Mouse (Mus musculus) midbrain, embryonic 13.5 days (tissue): ENCODE data around the gene Phlda2. TPM values are rescaled to one million over a fixed set of nuclear protein-coding genes. Genes with fewer than 3 reads are reported as not detected.
A peak's percentile ranks its signal among the peaks of the same experiment; 100 is the strongest.
"Not testable (repeated sequence)": the region's sequence is repeated elsewhere in the genome, so short reads cannot be mapped to it uniquely, and the experiment has no call there.

Experiments used
- ATAC-seq: fragments of 200-750 bp; cut with Nextera tagmentation; 2 replicates; pipeline ENCODE4 v1.8.0; 2017; ENCODE audit warnings: mild to moderate bottlenecking, moderate TSS enrichment, moderate library complexity
- H3K27ac ChIP-seq: fragments of 300-500 bp; sonication (generic); 2 replicates; pipeline ENCODE4 v1.5.1; 2015; ENCODE audit warnings: inconsistent platforms, mild to moderate bottlenecking, moderate library complexity
- H3K27me3 ChIP-seq: fragments of 300-500 bp; sonication (generic); 2 replicates; pipeline ENCODE4 v1.6.1; 2015; ENCODE audit warnings: mild to moderate bottlenecking, inconsistent platforms
- H3K36me3 ChIP-seq: fragments of 300-500 bp; sonication (generic); 2 replicates; pipeline ENCODE4 v1.6.1; 2015; ENCODE audit warnings: mild to moderate bottlenecking, inconsistent platforms
- H3K4me1 ChIP-seq: fragments of 300-500 bp; sonication (generic); replicated peaks from 2 replicates; pipeline ENCODE4 v1.6.1; 2015; ENCODE audit warnings: inconsistent platforms
- H3K4me2 ChIP-seq: fragments of 300-500 bp; sonication (generic); replicated peaks from 2 replicates; pipeline ENCODE4 v1.6.1; 2015; ENCODE audit warnings: moderate library complexity, mild to moderate bottlenecking, inconsistent platforms
- H3K4me3 ChIP-seq: fragments of 300-500 bp; sonication (generic); replicated peaks from 2 replicates; pipeline ENCODE4 v1.5.1; 2015; ENCODE audit warnings: mild to moderate bottlenecking, inconsistent platforms
- H3K9ac ChIP-seq: fragments of 300-500 bp; sonication (generic); replicated peaks from 2 replicates; pipeline ENCODE4 v1.6.1; 2015; ENCODE audit warnings: mild to moderate bottlenecking, inconsistent platforms
- H3K9me3 ChIP-seq: fragments of 300-500 bp; sonication (generic); 2 replicates; pipeline ENCODE4 v1.6.1; 2016; ENCODE audit warnings: mild to moderate bottlenecking, inconsistent platforms
- WGBS: fragments of 180-500 bp; shearing (Covaris S2); methylation state at CpG from one replicate; pipeline ENCODE4 v1.1.7; 2015; 5-methylcytosine and 5-hydroxymethylcytosine counted together
- polyA plus RNA-seq: library from polyadenylated mRNA; unstranded; fragments of >200 nt; fragmentation: Nextera tagmentation; extraction: Ambion mirVana; gene quantifications from 2 replicates; pipeline ENCODE4 v1.2.1, GENCODE M21; 2015

The Phlda2 gene
- polyA plus RNA-seq = 0.37 and 0.73 TPM in 2 replicates

GRCm38 (mm10) chr7:143502418-143503200 lies at the start of gene Phlda2:
Gene Phlda2, minus strand, starts transcription at chr7:143503150.
- WGBS = 8% methylated on average over 51 of the region's 51 CpGs

DNA sequence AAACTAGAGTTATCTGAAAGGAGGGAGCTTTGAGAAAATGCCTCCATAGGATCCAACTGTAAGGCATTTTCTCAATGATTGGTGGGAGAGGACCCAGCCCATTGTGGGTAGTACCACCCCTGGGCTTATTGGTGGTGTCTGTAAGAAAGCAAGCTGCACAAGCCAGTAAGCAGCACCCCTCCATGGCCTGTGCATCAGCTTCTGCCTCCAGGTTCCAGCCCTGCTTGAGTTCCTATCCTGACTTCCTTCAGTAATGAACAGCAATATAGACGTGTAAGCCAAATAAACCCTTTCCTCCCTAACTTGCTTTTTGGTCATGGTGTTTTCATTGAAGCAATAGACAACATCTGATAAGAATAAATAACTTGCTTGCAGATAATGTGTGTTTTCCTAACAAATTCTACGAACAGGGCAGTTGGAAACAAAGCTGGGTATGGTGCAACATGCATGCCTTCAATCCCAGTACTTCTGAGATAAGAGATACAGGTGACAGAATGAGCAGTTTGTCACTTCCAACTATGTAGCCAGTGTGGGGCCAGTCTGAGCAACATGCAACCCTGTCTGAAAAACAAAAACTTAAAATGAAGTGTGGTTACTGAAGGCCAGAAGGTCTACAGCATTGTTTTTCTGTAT lies 46.8 kb upstream of the Phlda2 start:
- peak; percentile 4; the same call in 1 of the 2 replicates for ATAC-seq
- Histone ChIP-seq H3K4me3 (peak overlapping the region; percentile 79), H3K36me3 (peaks cover 14% of the 10 kb centered on the region), H3K4me1 (peaks cover 40% of the 10 kb centered on the region), H3K27me3 (no peaks in the 10 kb centered on the region), H3K4me2 (peak overlapping the region; percentile 84), H3K9ac (peak overlapping the region; percentile 68), H3K27ac (peak overlapping the region; percentile 82), H3K9me3 (no peaks in the 10 kb centered on the region)
- WGBS = 42% methylated on average over 2 of the region's 2 CpGs

More at GRCm38 (mm10) chr7:143502418-143503200, at the start of gene Phlda2:
- peak within 1 kb of the TSS; percentile 46; the same call in 1 of the 2 replicates for H3K9ac ChIP-seq
- H3K4me1 ChIP-seq = peaks cover 16% of the 10 kb centered on the region
- H3K36me3 ChIP-seq = no peaks in the 10 kb centered on the region
- peak within 1 kb of the TSS; percentile 37 for H3K4me3 ChIP-seq
- ATAC-seq = 0 out of 2 replicates have a peak, but pooled peaks have one; percentile 19
- no peak within 1 kb of the TSS for H3K27ac ChIP-seq
- peak within 1 kb of the TSS; percentile 56 for H3K4me2 ChIP-seq
- H3K27me3 ChIP-seq = peaks cover 69% of the 10 kb centered on the region
- no peaks in the 10 kb centered on the region for H3K9me3 ChIP-seq

DNA sequence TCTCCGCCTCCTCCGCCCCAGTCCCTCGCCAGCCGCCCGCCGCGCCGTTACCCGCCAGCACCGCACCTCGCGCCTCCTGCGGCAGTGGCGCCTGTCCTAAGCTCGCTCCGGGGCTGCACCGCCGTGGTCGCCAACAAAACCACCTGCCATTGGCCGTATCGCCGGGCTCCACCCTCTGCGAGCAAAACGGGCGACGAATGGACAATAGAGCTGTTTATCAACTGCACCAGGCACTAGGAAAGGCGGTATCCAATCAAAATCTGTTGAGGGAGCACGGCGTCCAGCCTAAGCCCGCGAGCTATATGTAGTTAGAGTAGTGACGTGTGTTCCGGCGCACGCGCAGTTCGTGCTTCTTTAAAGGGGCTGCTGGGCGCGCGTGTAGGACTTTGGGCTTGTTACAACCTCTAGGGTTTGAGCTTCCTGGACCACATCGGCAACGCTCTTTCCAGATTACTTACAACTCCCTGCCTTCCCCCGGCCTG lies 46.1 kb upstream of the Phlda2 start, which contains the start of gene Nap1l4:
Gene Nap1l4, minus strand, starts transcription at position 131 of the 482 bp plus-strand sequence.
- no peaks in the 10 kb centered on the region for H3K9me3 ChIP-seq
- H3K9ac ChIP-seq = peak within 1 kb of the TSS; percentile 80
- H3K4me1 ChIP-seq = peaks cover 43% of the 10 kb centered on the region
- H3K36me3 ChIP-seq = peaks cover 7% of the 10 kb centered on the region
- peak; percentile 100 for ATAC-seq
- WGBS = under 1% methylated on average over 42 of the region's 43 CpGs
- no peaks in the 10 kb centered on the region for H3K27me3 ChIP-seq
- peak within 1 kb of the TSS; percentile 79 for H3K4me3 ChIP-seq
- peak within 1 kb of the TSS; percentile 90 for H3K27ac ChIP-seq
- H3K4me2 ChIP-seq = peak within 1 kb of the TSS; percentile 84

DNA sequence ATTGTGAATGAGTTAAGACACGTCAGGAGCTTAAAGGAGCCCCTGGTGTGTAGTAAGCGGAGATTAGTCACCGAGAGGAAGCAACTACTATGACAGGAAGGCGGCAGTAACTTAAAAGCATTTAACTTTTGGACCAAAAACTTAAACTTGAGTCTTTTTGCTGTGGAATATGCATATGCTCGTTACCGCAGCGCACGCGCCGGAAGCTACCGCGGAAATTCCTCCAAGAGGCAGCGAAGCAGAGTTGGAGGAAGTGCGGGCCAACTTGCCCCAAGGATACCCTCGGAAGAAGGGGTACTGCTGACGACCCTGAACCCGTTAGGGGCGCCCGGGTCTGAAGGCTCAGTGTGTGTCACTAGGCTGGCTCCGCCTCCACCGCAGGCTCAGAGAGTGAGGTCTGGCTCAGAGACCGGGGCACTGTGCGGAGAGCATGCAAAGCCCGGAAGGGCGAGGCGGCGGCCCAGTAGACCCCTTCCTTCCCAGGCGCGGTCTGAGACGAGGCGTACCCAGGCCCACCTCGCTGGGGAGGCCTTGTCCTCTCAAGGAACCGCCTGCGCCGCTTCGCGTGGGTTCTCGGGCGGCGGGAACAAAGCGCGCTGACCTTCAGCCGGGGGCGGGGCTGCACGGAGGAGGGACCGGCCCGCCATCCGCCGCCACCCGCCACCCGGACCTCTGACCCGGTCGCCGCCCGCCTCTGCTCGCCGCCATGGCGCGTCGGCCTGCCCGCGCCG lies 45.4 kb upstream of the Phlda2 start:
- Histone ChIP-seq H3K9me3 (no peaks in the 10 kb centered on the region), H3K9ac (peak overlapping the region; percentile 80), H3K4me2 (peak overlapping the region; percentile 84), H3K4me3 (peak overlapping the region; percentile 79), H3K27ac (peak overlapping the region; percentile 90), H3K4me1 (peaks cover 48% of the 10 kb centered on the region), H3K27me3 (no peaks in the 10 kb centered on the region), H3K36me3 (peaks cover 7% of the 10 kb centered on the region; the same call in 1 of the 2 replicates)
- peak; percentile 82 for ATAC-seq
- WGBS = 1% methylated on average over 60 of the region's 63 CpGs

GRCm38 (mm10) chr7:143546554-143546953 lies 43.6 kb upstream of the Phlda2 start:
- Histone ChIP-seq H3K9ac (peak overlapping the region; percentile 28; the same call in 1 of the 2 replicates), H3K4me3 (no peak overlapping the region), H3K9me3 (no peaks in the 10 kb centered on the region), H3K36me3 (peaks cover 7% of the 10 kb centered on the region; the same call in 1 of the 2 replicates), H3K27me3 (no peaks in the 10 kb centered on the region), H3K4me2 (peak overlapping the region; percentile 14), H3K4me1 (peaks cover 58% of the 10 kb centered on the region), H3K27ac (no peak overlapping the region)
- no peak for ATAC-seq
- WGBS = 88% methylated on average over 2 of the region's 2 CpGs

DNA sequence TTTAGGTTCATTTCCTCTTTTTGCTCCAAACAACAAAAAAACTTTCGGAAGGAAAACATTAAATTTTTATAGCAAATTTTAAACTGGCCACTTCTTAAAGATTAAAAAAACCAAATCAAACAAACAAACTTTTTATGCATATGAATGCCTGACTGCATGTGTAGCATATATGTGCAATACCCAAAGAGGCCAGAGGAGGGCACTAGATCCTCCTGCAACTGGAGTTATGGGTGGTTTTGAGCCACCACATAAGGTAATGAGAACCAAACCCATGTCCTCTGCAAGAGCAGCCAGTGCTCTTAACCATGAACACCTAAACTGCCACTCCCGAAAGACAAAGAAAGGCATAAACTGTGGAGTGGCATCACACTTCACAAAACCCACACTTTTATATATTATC lies 41.4 kb upstream of the Phlda2 start:
- no peaks in the 10 kb centered on the region for H3K9me3 ChIP-seq
- H3K4me2 ChIP-seq = no peak overlapping the region
- no peaks in the 10 kb centered on the region for H3K27me3 ChIP-seq
- H3K4me3 ChIP-seq = no peak overlapping the region
- WGBS = 99% methylated on average over 2 of the region's 2 CpGs
- peaks cover 51% of the 10 kb centered on the region for H3K4me1 ChIP-seq
- no peak overlapping the region for H3K9ac ChIP-seq
- peaks cover 19% of the 10 kb centered on the region for H3K36me3 ChIP-seq
- H3K27ac ChIP-seq = no peak overlapping the region
- ATAC-seq = no peak

DNA sequence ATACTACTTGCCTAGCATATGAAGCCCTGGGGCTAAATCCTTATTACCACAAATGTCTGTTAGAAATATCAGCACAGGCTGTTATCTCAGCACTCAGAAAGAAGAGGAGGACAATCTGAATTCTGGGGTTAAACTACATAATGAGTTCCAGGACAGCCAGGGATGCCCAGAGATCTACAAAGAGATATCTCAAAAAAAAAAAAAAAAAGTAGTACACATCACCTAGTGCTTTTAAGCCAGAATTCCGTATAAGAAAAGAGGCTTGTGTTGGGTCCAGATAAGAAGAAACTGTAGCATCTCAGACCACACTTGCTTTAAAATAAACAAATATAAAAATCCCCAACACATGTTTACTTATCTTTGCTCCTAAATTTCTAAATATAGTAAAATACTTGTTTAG lies 35.7 kb upstream of the Phlda2 start:
- no peak for ATAC-seq
- peaks cover 64% of the 10 kb centered on the region for H3K36me3 ChIP-seq
- no peak overlapping the region for H3K4me2 ChIP-seq
- H3K4me1 ChIP-seq = peaks cover 12% of the 10 kb centered on the region
- no peaks in the 10 kb centered on the region for H3K27me3 ChIP-seq
- H3K4me3 ChIP-seq = no peak overlapping the region
- H3K9ac ChIP-seq = no peak overlapping the region
- 92% methylated on average over 1 of the region's 1 CpGs for WGBS
- H3K9me3 ChIP-seq = no peaks in the 10 kb centered on the region
- no peak overlapping the region for H3K27ac ChIP-seq

- WGBS = 94% methylated on average over 6 of the region's 6 CpGs
- not testable (repeated sequence) for H3K4me1 ChIP-seq, H3K4me3 ChIP-seq, H3K9me3 ChIP-seq, H3K9ac ChIP-seq, H3K27ac ChIP-seq, ATAC-seq, H3K27me3 ChIP-seq, H3K4me2 ChIP-seq
- peaks cover 69% of the 10 kb centered on the region for H3K36me3 ChIP-seq
Observed at GRCm38 (mm10) chr7:143538229-143538628, 35.3 kb upstream of the Phlda2 start.

DNA sequence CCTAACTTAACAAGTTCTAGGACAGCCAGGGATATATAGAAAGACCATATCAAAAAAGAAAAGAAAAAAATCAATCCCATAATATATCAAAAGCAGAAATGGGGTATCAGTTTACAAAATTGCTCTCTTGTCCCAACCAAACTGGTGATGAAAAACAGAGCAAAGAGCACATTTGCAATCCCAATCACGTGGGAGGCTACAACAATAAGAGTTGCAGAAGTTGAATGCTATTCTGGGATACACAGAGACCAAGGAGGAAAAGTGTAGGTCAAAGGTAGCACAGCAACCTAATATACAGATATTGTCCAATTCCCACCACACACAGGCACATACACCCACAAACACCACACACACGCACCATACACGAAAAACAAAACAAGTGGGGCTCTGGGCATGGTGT lies 33.3 kb upstream of the Phlda2 start:
- Histone ChIP-seq H3K4me3 (no peak overlapping the region), H3K4me2 (no peak overlapping the region), H3K27ac (no peak overlapping the region), H3K36me3 (peaks cover 87% of the 10 kb centered on the region), H3K27me3 (no peaks in the 10 kb centered on the region), H3K9me3 (no peaks in the 10 kb centered on the region), H3K4me1 (no peaks in the 10 kb centered on the region), H3K9ac (no peak overlapping the region)
- 97% methylated on average over 3 of the region's 3 CpGs for WGBS
- ATAC-seq = no peak

DNA sequence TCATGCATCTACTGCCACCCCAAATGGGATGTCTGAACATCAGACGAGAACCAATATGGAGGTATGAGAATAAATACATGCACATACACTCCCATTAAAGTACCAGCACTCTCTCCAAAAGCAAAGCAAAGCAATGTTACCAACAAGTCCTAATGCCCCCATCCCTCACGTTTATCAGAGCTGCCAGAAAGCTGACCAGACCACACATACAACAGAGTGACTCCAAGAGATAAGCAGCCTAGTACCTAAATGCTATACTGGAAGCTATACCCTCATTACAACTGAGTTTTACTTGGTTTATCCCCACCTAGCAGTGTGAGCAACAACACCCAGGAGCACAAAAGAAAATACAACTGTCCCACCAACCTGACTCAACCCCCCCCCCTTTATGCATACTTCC lies 30.3 kb upstream of the Phlda2 start:
- Histone ChIP-seq H3K9me3 (no peaks in the 10 kb centered on the region), H3K4me3 (no peak overlapping the region), H3K36me3 (peaks cover 98% of the 10 kb centered on the region), H3K27me3 (no peaks in the 10 kb centered on the region), H3K4me1 (no peaks in the 10 kb centered on the region), H3K9ac (no peak overlapping the region), H3K27ac (no peak overlapping the region), H3K4me2 (no peak overlapping the region)
- WGBS = 91% methylated on average over 2 of the region's 2 CpGs
- ATAC-seq = no peak

DNA sequence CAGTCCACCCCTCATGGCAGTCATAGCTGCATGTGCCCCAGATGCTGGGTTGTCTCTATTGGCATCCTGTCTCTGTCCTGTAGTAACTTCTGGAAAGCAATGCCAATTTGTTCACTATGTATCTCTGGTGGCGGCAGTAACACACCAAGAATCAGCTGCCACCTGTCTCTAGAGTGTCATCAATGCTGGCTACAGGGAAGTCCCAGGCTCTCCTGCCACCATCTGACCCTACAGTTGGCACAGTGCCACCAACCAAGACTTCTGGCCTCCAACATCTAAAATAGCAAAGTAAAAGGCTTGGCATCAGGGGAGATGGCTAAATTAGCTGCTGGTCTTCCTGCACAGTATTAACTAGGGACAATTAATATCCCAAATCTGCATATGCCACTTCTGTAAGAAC lies 29.5 kb upstream of the Phlda2 start:
- Histone ChIP-seq H3K4me2 (no peak overlapping the region), H3K4me1 (no peaks in the 10 kb centered on the region), H3K9me3 (no peaks in the 10 kb centered on the region), H3K27ac (no peak overlapping the region), H3K36me3 (peaks cover 98% of the 10 kb centered on the region), H3K4me3 (no peak overlapping the region), H3K9ac (no peak overlapping the region), H3K27me3 (no peaks in the 10 kb centered on the region)
- ATAC-seq = no peak
- WGBS = 91% methylated on average over 1 of the region's 1 CpGs
